ENCODE assay signal across 8 mouse cellular contexts in the genomic region with DNA sequence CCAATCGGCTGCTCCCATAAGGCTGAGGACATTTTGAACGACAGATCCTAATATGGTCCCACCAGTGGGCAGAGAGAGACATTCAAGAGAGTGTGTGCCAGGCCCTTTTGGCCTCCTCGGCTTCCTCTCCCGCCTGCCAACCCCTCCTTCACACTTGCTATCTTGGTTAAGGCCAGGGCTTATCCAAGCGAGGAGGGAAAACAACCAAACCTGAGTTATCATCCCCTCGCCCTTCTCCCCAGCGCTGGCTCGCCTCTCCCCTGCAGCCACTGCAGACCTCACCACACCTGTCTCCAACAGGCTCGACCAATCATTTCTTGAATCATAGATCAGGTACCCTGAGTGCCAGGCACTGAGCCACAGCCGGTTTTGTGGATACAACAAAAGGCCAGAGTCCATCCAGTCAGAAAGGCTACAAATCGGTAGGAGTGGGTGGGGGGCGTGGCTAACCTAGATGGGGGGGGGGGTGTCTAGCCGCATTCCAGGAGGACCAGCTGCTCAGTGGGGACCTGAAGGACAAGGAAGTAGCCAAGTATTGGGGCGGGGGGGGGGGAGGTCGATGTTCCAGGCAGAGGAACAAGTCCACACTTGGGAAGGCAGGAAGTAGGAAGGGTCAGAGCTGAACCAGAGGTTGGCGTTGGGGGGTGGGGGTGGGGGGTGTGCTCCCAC. TPM values are rescaled to one million over a fixed set of nuclear protein-coding genes. Genes with fewer than 3 reads are reported as not detected.
DNase-seq lines count a peak whose midpoint lies in the region; ATAC-seq and TF ChIP-seq lines count a peak whose summit lies in the region.

No protein-coding gene starts in this region.

- no peak for ATAC-seq in embryonic facial prominence, embryonic 12.5 days (ENCODE audit: insufficient number of reproducible peaks, insufficient read depth, low FRiP score, low TSS enrichment)

- TF ChIP-seq POLR2A in lung, adult 2 months (IDR thresholded peaks at IDR 0.05; ENCODE audit: borderline replicate concordance, extremely low read depth, low read depth, low read length): 0 out of 2 replicates have a peak, but pooled peaks have one; percentile 10
- no peak for TF ChIP-seq POLR2A in myocyte (IDR thresholded peaks at IDR 0.05; ENCODE audit: insufficient read length, low read depth)

- DNase-seq in lung, adult 2 months: peak; percentile 37
- DNase-seq in lung, postnatal 25 days (ENCODE audit: low spot score): no peak
- peak; percentile 64 for DNase-seq in kidney, postnatal 10 days
- DNase-seq in layer of hippocampus, adult 11-12 months (ENCODE audit: low spot score): no peak
- DNase-seq in thymus, postnatal 10 days (ENCODE audit: low spot score in 2 of 2): no peak
- DNase-seq in B cell, adult 2 months: no peak

- no peak overlapping the region for H3K9ac ChIP-seq in embryonic facial prominence, embryonic 12.5 days

- H3K4me1 ChIP-seq in lung, adult 2 months (ENCODE audit: control insufficient read depth, insufficient read depth, low read length): peaks cover 18% of the 10 kb centered on the region
- peaks cover 18% of the 10 kb centered on the region for H3K4me1 ChIP-seq in embryonic facial prominence, embryonic 12.5 days

- H3K4me3 ChIP-seq in lung, adult 2 months (replicated peaks; ENCODE audit: extremely low read depth, low read depth, low read length): no peak overlapping the region
- H3K4me3 ChIP-seq in embryonic facial prominence, embryonic 12.5 days: no peak overlapping the region
- H3K4me3 ChIP-seq in myocyte: no peak overlapping the region

- no peaks in the 10 kb centered on the region for H3K79me2 ChIP-seq in myocyte (ENCODE audit: control insufficient read depth, insufficient read depth)

- H3K27ac ChIP-seq in embryonic facial prominence, embryonic 12.5 days: no peak overlapping the region

- H3K9me3 ChIP-seq in embryonic facial prominence, embryonic 12.5 days: no peaks in the 10 kb centered on the region

- no peak for TF ChIP-seq CTCF in lung, adult 2 months (IDR thresholded peaks at IDR 0.05; ENCODE audit: insufficient read depth, low read length)

- H3K4me2 ChIP-seq in embryonic facial prominence, embryonic 12.5 days (replicated peaks): peak overlapping the region; percentile 15; the same call in 1 of the 2 replicates
- H3K4me2 ChIP-seq in myocyte (ENCODE audit: low read depth): peak overlapping the region; percentile 46

- WGBS in lung, adult 2 months: 19% methylated on average over 16 of the region's 16 CpGs
- 21% methylated on average over 15 of the region's 16 CpGs for WGBS in embryonic facial prominence, embryonic 12.5 days

- no peak overlapping the region for H3ac ChIP-seq in myocyte (ENCODE audit: control insufficient read depth, insufficient read length)

- H3K27me3 ChIP-seq in embryonic facial prominence, embryonic 12.5 days: no peaks in the 10 kb centered on the region
- no peaks in the 10 kb centered on the region for H3K27me3 ChIP-seq in myocyte (ENCODE audit: control insufficient read depth, insufficient read depth, insufficient read length)

- H3K36me3 ChIP-seq in embryonic facial prominence, embryonic 12.5 days: no peaks in the 10 kb centered on the region
- H3K36me3 ChIP-seq in myocyte (ENCODE audit: control insufficient read depth, insufficient read depth): no peaks in the 10 kb centered on the region

TF ChIP-seq in myocyte, 11 proteins besides CTCF, POLR2A, EP300 and RAD21:
- TF ChIP-seq USF1 (IDR thresholded peaks at IDR 0.05; ENCODE audit: low read depth): no peak
- TF ChIP-seq MYOD1 (IDR thresholded peaks at IDR 0.05; ENCODE audit: control insufficient read depth in 1 of 3, insufficient read length in 2 of 3, low read depth in 2 of 3): peak in 2 of 3 experiments; percentile 46 to 82
- TF ChIP-seq SRF (IDR thresholded peaks at IDR 0.05; ENCODE audit: control insufficient read depth, insufficient read length, low read depth): peak; percentile 59
- no peak for TF ChIP-seq TCF12 (IDR thresholded peaks at IDR 0.05; ENCODE audit: insufficient read depth, poor library complexity, severe bottlenecking)
- TF ChIP-seq MYOG (IDR thresholded peaks at IDR 0.05; ENCODE audit: control insufficient read depth in 1 of 3, insufficient read depth in 1 of 3, insufficient read length in 2 of 3, low read depth in 2 of 3): peak; percentile 26 to 82 (median 61)

RNA-seq across cellular contexts. Expression of gene Wasf2, which starts 26.6 kb away (rescaled TPM):
- polyA plus RNA-seq in lung, adult 2 months (2012; rRNA removed): 91.7 and 109 TPM in 2 replicates
- 78.8 and 88.4 TPM in 2 replicates for polyA plus RNA-seq in embryonic facial prominence, embryonic 12.5 days (2016; fragmentation: Nextera tagmentation; extraction: Ambion mirVana)
- polyA plus RNA-seq in myocyte (2012; fragmentation: generic; extraction: Trizol): 62.0 TPM

Comparison
In these comparisons a context has a peak if more than half of its experiments do, and no peak if none do; other contexts are left out.
1. DNase-seq: peak in lung, adult 2 months (single experiment) and kidney, postnatal 10 days (single experiment); none in lung, postnatal 25 days (single experiment), layer of hippocampus, adult 11-12 months (single experiment), thymus, postnatal 10 days (0 of 2) and B cell, adult 2 months (0 of 2).